Mouse (Mus musculus) lung, embryonic 14.5 days (tissue): ENCODE measurements at regions not wholly inside any gene's neighbourhood (a gene's known extent, or its start where the extent isn't known, plus 50 kb on each side); places are given as distances from the start of the nearest gene placed in this dataset.

ENCODE experiments used
- ATAC-seq: fragments of 200-750 bp; cut with Nextera tagmentation; 2 replicates; pipeline ENCODE4 v1.8.0; 2017; ENCODE audit warnings: mild to moderate bottlenecking, moderate TSS enrichment, moderate library complexity; ENCODE audit not compliant: insufficient read depth
- DNase-seq: peaks from one replicate; pipeline ENCODE4 v3.0.0-alpha.2; 2015
- H3K27ac ChIP-seq: fragments of 300-500 bp; sonication (generic); 2 replicates; pipeline ENCODE4 v1.5.1; 2014; ENCODE audit warnings: low read depth, mild to moderate bottlenecking, moderate library complexity
- H3K27me3 ChIP-seq: fragments of 300-500 bp; sonication (generic); 2 replicates; pipeline ENCODE4 v1.6.1; 2014; ENCODE audit warnings: low read length, control low read depth; ENCODE audit not compliant: insufficient read depth
- H3K36me3 ChIP-seq: fragments of 300-500 bp; sonication (generic); 2 replicates; pipeline ENCODE4 v1.6.1; 2014; ENCODE audit warnings: control low read depth; ENCODE audit not compliant: insufficient read depth
- H3K4me1 ChIP-seq: fragments of 300-500 bp; sonication (generic); 2 replicates; pipeline ENCODE4 v1.6.1; 2014; ENCODE audit warnings: antibody characterized with exemption, control low read depth; ENCODE audit not compliant: insufficient read depth
- H3K4me2 ChIP-seq: fragments of 300-500 bp; sonication (generic); 2 replicates; pipeline ENCODE4 v1.6.1; 2014; ENCODE audit warnings: mild to moderate bottlenecking
- H3K4me3 ChIP-seq: fragments of 300-500 bp; sonication (generic); 2 replicates; pipeline ENCODE4 v1.5.1; 2014; ENCODE audit warnings: low read depth, low read length
- H3K9ac ChIP-seq: fragments of 300-500 bp; sonication (generic); 2 replicates; pipeline ENCODE4 v1.6.1; 2014
- H3K9me3 ChIP-seq: fragments of 300-500 bp; sonication (generic); 2 replicates; pipeline ENCODE4 v1.6.1; 2016; ENCODE audit warnings: low read depth, low read length, control low read depth
- CTCF ChIP-seq: IDR thresholded peaks from 2 replicates; pipeline ENCODE4 v1.5.1; 2016; ENCODE audit warnings: antibody characterized with exemption, low read depth
- WGBS: fragments of 180-500 bp; shearing (Covaris S2); extraction: QIAGEN DNeasy Blood & Tissue Kit; methylation state at CpG from one replicate; pipeline ENCODE4 v1.1.7; 2014; 5-methylcytosine and 5-hydroxymethylcytosine counted together

GRCm38 (mm10) chr8:6227901-6228300 is 1122.8 kb upstream of the Slc10a2 start:
- H3K4me1 ChIP-seq: no peaks in the 10 kb centered on the region
- ATAC-seq (no peak), DNase-seq (peak; percentile 82)
- WGBS: 55% methylated on average over 1 of the region's 1 CpGs
- H3K27me3 ChIP-seq: no peaks in the 10 kb centered on the region
- no peak overlapping the region for H3K9ac ChIP-seq
- no peaks in the 10 kb centered on the region for H3K36me3 ChIP-seq
- no peak overlapping the region for H3K27ac ChIP-seq
- no peak overlapping the region for H3K4me2 ChIP-seq
- no peaks in the 10 kb centered on the region for H3K9me3 ChIP-seq
- no peak overlapping the region for H3K4me3 ChIP-seq
- no peak for TF ChIP-seq CTCF

GRCm38 (mm10) chr8:6225194-6225593 is 1120.0 kb upstream of the Slc10a2 start:
- no peak for TF ChIP-seq CTCF
- H3K36me3 ChIP-seq: no peaks in the 10 kb centered on the region
- DNase-seq (peak; percentile 37), ATAC-seq (peak; percentile 78; the same call in 1 of the 2 replicates)
- H3K4me2 ChIP-seq: no peak overlapping the region
- 67% methylated on average over 1 of the region's 1 CpGs for WGBS
- no peak overlapping the region for H3K9ac ChIP-seq
- no peak overlapping the region for H3K27ac ChIP-seq
- H3K4me1 ChIP-seq: no peaks in the 10 kb centered on the region
- no peak overlapping the region for H3K4me3 ChIP-seq
- H3K9me3 ChIP-seq: no peaks in the 10 kb centered on the region
- H3K27me3 ChIP-seq: no peaks in the 10 kb centered on the region

- 46% methylated on average over 2 of the region's 2 CpGs for WGBS
- Histone ChIP-seq H3K4me2 (no peak overlapping the region), H3K9me3 (no peaks in the 10 kb centered on the region), H3K9ac (no peak overlapping the region), H3K4me1 (no peaks in the 10 kb centered on the region), H3K27me3 (no peaks in the 10 kb centered on the region), H3K36me3 (no peaks in the 10 kb centered on the region), H3K4me3 (no peak overlapping the region), H3K27ac (no peak overlapping the region)
- ATAC-seq (no peak), DNase-seq (no peak)
- TF ChIP-seq CTCF: no peak
Measured at GRCm38 (mm10) chr8:6207617-6208349, 1102.6 kb upstream of the Slc10a2 start.

DNA sequence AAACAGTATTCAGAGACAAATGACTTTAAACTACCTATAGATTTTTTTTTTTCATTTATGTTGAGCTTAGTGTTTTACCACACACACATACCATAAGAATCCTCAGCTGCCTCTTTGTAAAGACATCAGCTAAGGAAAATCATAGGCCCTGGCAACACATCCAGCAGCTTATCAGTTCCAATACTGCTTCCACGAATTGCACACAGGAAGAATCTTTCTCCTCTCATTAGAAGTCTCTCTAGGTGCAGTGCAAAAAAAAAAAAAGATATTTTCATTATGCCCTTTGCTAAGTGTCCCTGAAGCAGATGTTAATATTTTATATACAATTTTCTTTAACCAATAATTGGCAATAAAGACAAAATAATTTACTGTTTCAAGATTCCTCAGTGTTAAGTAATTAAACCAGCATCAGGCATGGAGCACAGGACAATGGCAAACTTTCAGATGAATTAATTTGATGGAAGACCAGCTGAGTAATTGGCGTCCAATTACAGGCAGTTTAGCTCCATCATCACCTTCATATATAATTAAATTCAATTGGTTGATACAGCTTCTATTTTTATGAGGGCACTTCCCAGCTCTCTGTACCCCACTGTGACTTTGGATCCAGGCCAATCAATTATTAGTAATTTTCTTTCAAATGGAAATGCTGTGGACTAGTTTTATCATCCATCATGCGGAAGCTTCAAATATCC is 1099.0 kb upstream of the Slc10a2 start:
- ATAC-seq: no peak
- Histone ChIP-seq H3K9me3 (no peaks in the 10 kb centered on the region), H3K4me3 (no peak overlapping the region), H3K36me3 (no peaks in the 10 kb centered on the region), H3K4me1 (no peaks in the 10 kb centered on the region), H3K27ac (no peak overlapping the region), H3K9ac (no peak overlapping the region), H3K4me2 (no peak overlapping the region), H3K27me3 (no peaks in the 10 kb centered on the region)
- 69% methylated on average over 3 of the region's 3 CpGs for WGBS
- no peak for DNase-seq
- no peak for TF ChIP-seq CTCF

- Histone ChIP-seq H3K4me1 (no peaks in the 10 kb centered on the region), H3K4me2 (no peak overlapping the region), H3K27me3 (no peaks in the 10 kb centered on the region), H3K9ac (no peak overlapping the region), H3K27ac (no peak overlapping the region), H3K4me3 (no peak overlapping the region), H3K36me3 (no peaks in the 10 kb centered on the region), H3K9me3 (no peaks in the 10 kb centered on the region)
- WGBS: 79% methylated on average over 2 of the region's 2 CpGs
- TF ChIP-seq CTCF: no peak
- ATAC-seq (no peak), DNase-seq (no peak)
Measured at GRCm38 (mm10) chr8:6191431-6191830, 1086.3 kb upstream of the Slc10a2 start.

DNA sequence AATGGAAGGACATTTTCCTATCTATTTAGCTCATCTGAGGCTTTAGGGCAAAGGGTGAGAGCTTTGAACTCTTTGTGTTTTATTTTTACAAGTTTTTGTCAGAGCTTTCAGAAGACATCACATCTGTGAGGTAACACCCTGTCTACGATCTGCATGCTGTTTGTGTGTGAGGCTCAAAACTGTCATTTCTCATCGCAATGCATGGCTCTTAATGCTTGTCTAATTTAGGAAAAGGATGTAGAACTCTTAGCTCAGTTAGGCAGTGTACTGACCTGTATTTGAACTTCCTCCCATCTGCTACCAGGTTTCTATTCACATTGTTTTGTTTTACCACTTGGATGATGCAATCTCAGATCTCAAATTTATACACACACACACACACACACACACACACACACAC is 1083.3 kb upstream of the Slc10a2 start:
- WGBS: 18% methylated on average over 2 of the region's 2 CpGs
- H3K4me3 ChIP-seq: no peak overlapping the region
- ATAC-seq: peak; percentile 85; the same call in 1 of the 2 replicates
- H3K9ac ChIP-seq: no peak overlapping the region
- H3K4me1 ChIP-seq: no peaks in the 10 kb centered on the region
- H3K4me2 ChIP-seq: no peak overlapping the region
- H3K27me3 ChIP-seq: no peaks in the 10 kb centered on the region
- no peak overlapping the region for H3K27ac ChIP-seq
- H3K9me3 ChIP-seq: no peaks in the 10 kb centered on the region
- DNase-seq: peak; percentile 60
- TF ChIP-seq CTCF: no peak
- H3K36me3 ChIP-seq: no peaks in the 10 kb centered on the region

DNA sequence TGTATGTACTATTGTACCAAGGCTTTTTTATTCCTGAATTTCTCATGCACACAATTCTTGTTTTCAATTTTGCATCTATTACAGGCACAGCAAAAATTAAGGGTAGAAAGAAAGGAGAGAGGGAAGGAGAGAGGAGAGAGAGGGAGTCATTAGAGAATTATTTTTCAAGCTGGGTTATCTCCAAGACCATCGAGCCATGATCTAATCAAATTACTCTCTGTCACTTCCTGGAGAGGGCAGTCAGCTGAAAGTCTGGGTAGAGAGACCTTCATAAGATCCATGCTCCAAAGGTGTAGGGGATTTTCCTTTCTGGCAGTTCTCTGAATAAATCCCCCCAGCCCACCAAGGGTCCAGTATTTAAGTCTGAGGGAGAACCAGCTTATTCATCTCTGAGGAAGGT is 1081.4 kb upstream of the Slc10a2 start:
- no peak overlapping the region for H3K9ac ChIP-seq
- H3K36me3 ChIP-seq: no peaks in the 10 kb centered on the region
- no peak for DNase-seq
- no peaks in the 10 kb centered on the region for H3K4me1 ChIP-seq
- H3K27me3 ChIP-seq: no peaks in the 10 kb centered on the region
- H3K4me3 ChIP-seq: no peak overlapping the region
- H3K27ac ChIP-seq: no peak overlapping the region
- no peak for ATAC-seq
- WGBS: 19% methylated on average over 1 of the region's 1 CpGs
- TF ChIP-seq CTCF: no peak
- H3K4me2 ChIP-seq: no peak overlapping the region
- no peaks in the 10 kb centered on the region for H3K9me3 ChIP-seq
